Mouse (Mus musculus) small intestine, adult 2 months (tissue): Measurements from ENCODE around the gene Trim41. TPM values are rescaled to one million over a fixed set of nuclear protein-coding genes. Genes with fewer than 3 reads are reported as not detected.

Source experiments
- H3K27ac ChIP-seq: fragments of 200-500 bp; 2 replicates; pipeline ENCODE4 v1.5.1; 2012; ENCODE audit warnings: low read depth, low read length, control low read depth, inconsistent platforms; ENCODE audit not compliant: insufficient read depth
- H3K27me3 ChIP-seq: fragments of 200-500 bp; 2 replicates; pipeline ENCODE4 v1.6.1; 2012; ENCODE audit warnings: mild to moderate bottlenecking, moderate library complexity, low read length, inconsistent platforms; ENCODE audit not compliant: control insufficient read depth, insufficient read depth
- H3K36me3 ChIP-seq: fragments of 200-500 bp; 2 replicates; pipeline ENCODE4 v1.6.1; 2012; ENCODE audit warnings: mild to moderate bottlenecking, low read length, control low read depth, inconsistent platforms; ENCODE audit not compliant: control insufficient read depth, insufficient read depth
- H3K4me1 ChIP-seq: fragments of 200-500 bp; 2 replicates; pipeline ENCODE4 v1.6.1; 2012; ENCODE audit warnings: low read length, inconsistent platforms, mixed read lengths; ENCODE audit not compliant: control insufficient read depth, insufficient read depth, insufficient read length
- H3K4me3 ChIP-seq: fragments of 200-500 bp; 2 replicates; pipeline ENCODE4 v1.5.1; 2012; ENCODE audit warnings: low read depth, mild to moderate bottlenecking, control low read depth, inconsistent platforms, low read length, moderate library complexity
- CTCF ChIP-seq: fragments of 200-500 bp; IDR thresholded peaks from 2 replicates; pipeline ENCODE4 v1.5.1; 2012; ENCODE audit warnings: low read depth, mild to moderate bottlenecking, control low read depth, inconsistent platforms, low read length, moderate library complexity, mixed read lengths; ENCODE audit not compliant: insufficient replicate concordance, insufficient read length; ENCODE audit errors: extremely low read depth
- POLR2A ChIP-seq: fragments of 200-500 bp; IDR thresholded peaks from 2 replicates; pipeline ENCODE4 v1.6.1; 2012; ENCODE audit warnings: low read depth, mild to moderate bottlenecking, control low read depth, inconsistent platforms, low read length, moderate library complexity
- WGBS: fragments of 180-500 bp; shearing (Covaris S2); methylation state at CpG from one replicate; pipeline ENCODE4 v1.1.7; 2018; 5-methylcytosine and 5-hydroxymethylcytosine counted together
- polyA plus RNA-seq: library from polyadenylated mRNA; depleted of rRNA; stranded (reverse); fragments of >200 nt; gene quantifications from 2 replicates; pipeline ENCODE4 v1.2.3, GENCODE M21; 2012

Gene Trim41
- polyA plus RNA-seq, 1 experiment = 18.7 TPM

DNA sequence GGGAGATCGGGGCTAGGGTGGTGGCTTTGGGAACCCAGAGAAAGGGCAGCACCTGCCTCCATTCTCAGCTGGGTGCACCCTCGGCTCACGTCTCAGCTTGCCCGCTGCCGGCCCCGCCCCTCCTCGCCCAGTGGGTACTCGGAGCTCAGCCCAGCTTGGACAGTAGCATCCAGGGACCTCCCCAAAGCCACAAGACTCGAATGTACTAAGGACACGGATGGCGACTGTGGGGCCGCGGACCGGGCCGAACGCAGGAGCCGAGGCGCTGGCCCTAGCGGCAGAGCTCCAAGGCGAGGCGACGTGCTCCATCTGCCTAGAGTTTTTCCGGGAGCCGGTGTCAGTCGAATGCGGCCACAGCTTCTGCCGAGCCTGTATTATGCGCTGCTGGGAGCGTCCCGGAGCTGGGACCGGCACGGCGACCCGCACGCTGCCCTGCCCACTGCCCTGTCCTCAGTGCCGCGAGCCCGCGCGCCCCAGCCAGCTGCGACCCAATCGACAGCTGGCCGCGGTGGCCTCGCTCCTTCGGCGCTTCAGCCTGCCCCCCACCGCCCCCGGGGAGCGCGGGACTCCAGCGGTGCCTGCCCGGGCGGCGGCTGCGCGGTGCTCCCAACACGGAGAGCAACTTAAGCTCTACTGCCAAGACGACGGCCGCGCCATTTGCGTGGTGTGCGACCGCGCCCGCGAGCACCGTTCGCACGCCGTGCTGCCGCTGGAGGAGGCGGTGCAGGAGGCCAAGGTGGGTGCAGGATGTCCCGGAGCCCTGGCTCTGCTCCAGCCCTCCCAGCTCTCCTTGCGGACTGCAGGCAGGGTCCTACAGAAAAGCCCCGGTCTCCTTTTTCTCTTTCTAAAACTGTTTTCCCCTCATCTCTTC, 20.4 kb upstream of the Trim41 start:
- Histone ChIP-seq H3K27me3 (no peaks in the 10 kb centered on the region), H3K27ac (peak overlapping the region; percentile 83), H3K4me3 (peak overlapping the region; percentile 85), H3K36me3 (no peaks in the 10 kb centered on the region), H3K4me1 (peaks cover 9% of the 10 kb centered on the region)
- TF ChIP-seq CTCF (no peak), POLR2A (peak; percentile 9; the same call in 1 of the 2 replicates)
- under 1% methylated on average over 77 of the region's 77 CpGs for WGBS

GRCm38 (mm10) chr11:48836990-48837309, 19.8 kb upstream of the Trim41 start:
- H3K36me3 ChIP-seq = no peaks in the 10 kb centered on the region
- WGBS = 21% methylated on average over 11 of the region's 11 CpGs
- peaks cover 9% of the 10 kb centered on the region for H3K4me1 ChIP-seq
- H3K27me3 ChIP-seq = no peaks in the 10 kb centered on the region
- TF ChIP-seq POLR2A = no peak
- TF ChIP-seq CTCF = no peak
- peak overlapping the region; percentile 85 for H3K4me3 ChIP-seq
- peak overlapping the region; percentile 83 for H3K27ac ChIP-seq

- H3K4me1 ChIP-seq = peaks cover 9% of the 10 kb centered on the region
- H3K4me3 ChIP-seq = no peak overlapping the region
- H3K36me3 ChIP-seq = no peaks in the 10 kb centered on the region
- no peak overlapping the region for H3K27ac ChIP-seq
- 76% methylated on average over 6 of the region's 6 CpGs for WGBS
- H3K27me3 ChIP-seq = no peaks in the 10 kb centered on the region
- TF ChIP-seq POLR2A (no peak), CTCF (no peak)
Observed at GRCm38 (mm10) chr11:48835923-48836322, 18.8 kb upstream of the Trim41 start.

DNA sequence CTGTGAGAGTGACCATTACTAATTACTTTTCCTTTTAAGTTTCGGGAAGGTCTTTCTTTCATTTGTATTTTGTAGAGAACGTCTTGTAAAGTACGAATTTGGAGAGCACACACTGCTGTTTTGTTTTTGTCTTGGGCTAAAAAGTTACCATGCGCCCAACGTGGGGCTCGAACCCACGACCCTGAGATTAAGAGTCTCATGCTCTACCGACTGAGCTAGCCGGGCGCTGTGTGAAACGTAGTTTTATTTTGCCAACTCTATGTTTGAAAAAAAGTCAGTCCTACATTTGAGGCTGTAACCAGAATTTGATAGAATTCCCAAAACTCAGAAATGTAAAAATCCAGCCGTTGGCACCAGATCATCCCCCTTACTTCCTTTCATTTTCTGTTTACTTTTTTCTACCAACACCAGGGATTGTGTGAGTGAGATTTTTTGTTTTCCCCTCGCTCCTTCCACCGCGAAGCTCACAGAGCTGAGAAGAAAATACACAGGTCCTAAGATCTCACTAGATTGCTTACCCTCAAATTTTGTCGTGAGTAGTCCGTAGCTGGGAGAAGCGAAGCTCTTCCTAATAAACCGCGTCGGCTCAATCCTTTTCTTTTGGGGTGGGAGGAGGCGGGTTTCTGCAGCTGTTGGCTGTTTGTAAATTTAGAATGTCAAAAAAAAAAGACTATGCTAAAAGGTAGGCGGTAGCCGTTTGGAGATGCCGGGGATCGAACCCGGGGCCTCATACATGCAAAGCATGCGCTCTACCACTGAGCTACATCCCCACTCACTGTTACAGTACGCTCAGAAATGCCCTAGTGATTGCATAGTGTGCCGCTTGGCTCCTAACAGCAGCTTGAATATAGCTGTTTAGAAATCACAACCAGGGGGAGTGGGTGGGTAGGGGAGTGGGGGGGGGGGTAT, 16.8 kb upstream of the Trim41 start:
- Histone ChIP-seq H3K27me3 (no peaks in the 10 kb centered on the region), H3K27ac (peak overlapping the region; percentile 66; the same call in 1 of the 2 replicates), H3K36me3 (no peaks in the 10 kb centered on the region), H3K4me1 (peaks cover 9% of the 10 kb centered on the region), H3K4me3 (peak overlapping the region; percentile 75)
- WGBS = under 1% methylated on average over 30 of the region's 30 CpGs
- TF ChIP-seq CTCF = no peak
- no peak for TF ChIP-seq POLR2A

DNA sequence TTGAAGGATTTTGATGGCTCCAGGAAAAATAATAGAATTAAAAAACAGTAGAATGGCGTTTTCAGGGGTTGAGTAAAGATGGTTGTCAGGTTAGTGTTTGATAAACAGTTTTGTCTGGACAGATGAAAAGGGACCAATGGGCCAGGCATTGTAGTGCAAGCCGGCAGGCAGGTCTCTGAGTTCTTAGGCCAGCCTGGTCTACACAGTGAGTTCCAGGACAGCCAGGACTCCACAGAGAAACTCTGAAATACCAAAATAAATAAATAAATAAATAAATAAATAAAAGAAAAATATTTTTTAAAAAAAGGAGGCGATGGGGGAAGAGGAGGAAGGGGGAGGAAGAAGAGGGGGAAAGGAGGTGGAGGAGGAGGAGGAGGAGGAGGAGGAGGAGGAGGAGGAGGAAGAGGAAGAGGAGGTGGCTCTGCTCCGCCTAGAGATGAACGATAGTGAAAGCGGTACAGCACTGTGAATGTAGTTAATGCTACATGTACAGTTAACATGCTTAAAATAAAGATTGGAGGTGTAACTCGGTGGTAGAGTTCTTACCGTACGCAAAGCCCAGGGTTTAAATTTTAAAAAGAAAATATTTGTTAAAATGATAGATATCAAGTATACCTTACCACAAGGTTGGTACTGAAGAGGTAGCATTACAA, 16.1 kb upstream of the Trim41 start:
- WGBS = 25% methylated on average over 9 of the region's 9 CpGs

DNA sequence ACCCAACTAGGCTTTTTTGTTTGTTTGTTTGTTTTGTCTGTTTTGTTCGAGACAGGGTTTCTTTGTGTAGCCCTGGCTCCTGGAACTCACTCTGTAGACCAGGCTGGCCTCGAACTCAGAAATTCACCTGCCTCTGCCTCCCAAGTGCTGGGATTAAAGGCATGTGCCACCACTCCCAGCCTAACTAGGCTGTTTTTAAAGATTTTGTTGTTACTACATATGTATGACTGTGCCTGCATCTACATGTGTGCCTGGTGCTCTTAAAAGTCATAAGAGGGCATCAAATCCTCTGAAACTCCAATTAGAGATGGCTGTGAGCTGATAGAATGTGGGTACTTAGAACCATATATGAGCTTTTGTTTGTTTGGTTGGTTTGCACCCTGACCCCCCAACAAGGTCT, 14.1 kb upstream of the Trim41 start:
- H3K27me3 ChIP-seq = no peaks in the 10 kb centered on the region
- no peak overlapping the region for H3K27ac ChIP-seq
- no peak for TF ChIP-seq CTCF
- TF ChIP-seq POLR2A = no peak
- H3K36me3 ChIP-seq = no peaks in the 10 kb centered on the region
- 88% methylated on average over 2 of the region's 2 CpGs for WGBS
- H3K4me3 ChIP-seq = no peak overlapping the region
- no peaks in the 10 kb centered on the region for H3K4me1 ChIP-seq

More for the DNA sequence above, 16.1 kb upstream of the Trim41 start:
- H3K4me1 ChIP-seq = peaks cover 5% of the 10 kb centered on the region; the same call in 1 of the 2 replicates
- H3K36me3 ChIP-seq = no peaks in the 10 kb centered on the region
- no peaks in the 10 kb centered on the region for H3K27me3 ChIP-seq
- no peak for TF ChIP-seq CTCF
- no peak for TF ChIP-seq POLR2A
- no peak overlapping the region for H3K27ac ChIP-seq
- no peak overlapping the region for H3K4me3 ChIP-seq

DNA sequence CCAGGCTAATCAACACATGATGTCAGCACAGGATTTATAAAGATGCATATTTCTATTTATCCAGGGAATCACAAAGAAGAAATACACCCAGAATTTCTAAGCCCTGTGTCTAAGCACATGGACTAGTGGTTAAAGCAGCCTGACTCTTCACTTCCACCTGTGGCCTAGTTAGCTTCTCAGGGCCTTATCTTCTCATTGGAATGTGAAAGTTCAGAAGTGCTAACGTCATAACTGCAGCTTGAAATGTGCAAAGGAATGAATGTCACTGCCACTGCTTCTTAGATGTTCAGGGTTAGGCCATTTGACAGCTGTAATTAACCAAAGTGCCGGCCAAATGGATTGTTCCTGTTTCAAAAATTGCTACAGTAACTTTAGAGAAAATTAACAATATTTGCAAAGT, 13.1 kb upstream of the Trim41 start:
- 51% methylated on average over 2 of the region's 2 CpGs for WGBS
- no peaks in the 10 kb centered on the region for H3K4me1 ChIP-seq
- no peaks in the 10 kb centered on the region for H3K36me3 ChIP-seq
- no peaks in the 10 kb centered on the region for H3K27me3 ChIP-seq
- no peak overlapping the region for H3K27ac ChIP-seq
- no peak overlapping the region for H3K4me3 ChIP-seq
- TF ChIP-seq POLR2A (no peak), CTCF (no peak)
